Mouse (Mus musculus) E14TG2a.4 (cell line): ENCODE measurements around the gene Ugt1a7c.

ENCODE experiments used
- H3K27me3 ChIP-seq: 2 replicates; pipeline ENCODE4 v1.6.1; 2014; ENCODE audit warnings: low read length, control low read depth; ENCODE audit not compliant: insufficient read depth
- H3K36me3 ChIP-seq: 2 replicates; pipeline ENCODE4 v1.6.1; 2014; ENCODE audit warnings: low read length, control low read depth; ENCODE audit not compliant: insufficient read depth
- H3K4me1 ChIP-seq: replicated peaks from 2 replicates; pipeline ENCODE4 v1.6.1; 2014; ENCODE audit warnings: low read depth, low read length, control low read depth
- H3K4me3 ChIP-seq: replicated peaks from 2 replicates; pipeline ENCODE4 v1.5.1; 2014; ENCODE audit warnings: mild to moderate bottlenecking, low read length
- H3K9me3 ChIP-seq: 2 replicates; pipeline ENCODE4 v1.6.1; 2014; ENCODE audit warnings: low read length, control low read depth
- CTCF ChIP-seq: conservative IDR thresholded peaks from 2 replicates; pipeline ENCODE4 v1.5.1; 2014; ENCODE audit warnings: low read length
- NANOG ChIP-seq: IDR thresholded peaks from 2 replicates; pipeline ENCODE4 v1.6.1; 2014; ENCODE audit warnings: borderline replicate concordance, low read length, mixed read lengths
- POU5F1 ChIP-seq: IDR thresholded peaks from 2 replicates; pipeline ENCODE4 v1.6.1; 2014; ENCODE audit warnings: low read length, borderline replicate concordance

Ugt1a7c gene

GRCm38 (mm10) chr1:88249596-88249995 is 154.7 kb downstream of the Ugt1a7c start:
- Histone ChIP-seq H3K9me3 (peaks cover 15% of the 10 kb centered on the region; the same call in 1 of the 2 replicates), H3K27me3 (0 out of 2 replicates have a peak, but pooled peaks cover 7% of the 10 kb centered on the region), H3K36me3 (no peaks in the 10 kb centered on the region), H3K4me3 (no peak overlapping the region), H3K4me1 (no peaks in the 10 kb centered on the region)
- no peak for TF ChIP-seq NANOG
- no peak for TF ChIP-seq POU5F1
- no peak for TF ChIP-seq CTCF

GRCm38 (mm10) chr1:88250023-88250422 is 155.2 kb downstream of the Ugt1a7c start:
- Histone ChIP-seq H3K4me1 (no peaks in the 10 kb centered on the region), H3K36me3 (no peaks in the 10 kb centered on the region), H3K4me3 (no peak overlapping the region), H3K27me3 (peaks cover 11% of the 10 kb centered on the region), H3K9me3 (peaks cover 15% of the 10 kb centered on the region; the same call in 1 of the 2 replicates)
- no peak for TF ChIP-seq NANOG
- TF ChIP-seq CTCF = no peak
- no peak for TF ChIP-seq POU5F1

- peaks cover 14% of the 10 kb centered on the region for H3K9me3 ChIP-seq
- no peaks in the 10 kb centered on the region for H3K36me3 ChIP-seq
- TF ChIP-seq POU5F1 (no peak), NANOG (no peak), CTCF (no peak; the same call in 1 of the 2 replicates)
- H3K27me3 ChIP-seq = peaks cover 34% of the 10 kb centered on the region
- H3K4me3 ChIP-seq = no peak overlapping the region
- no peaks in the 10 kb centered on the region for H3K4me1 ChIP-seq
Measured at GRCm38 (mm10) chr1:88253106-88253505, 158.2 kb downstream of the Ugt1a7c start.

- Histone ChIP-seq H3K4me3 (no peak overlapping the region), H3K9me3 (peaks cover 14% of the 10 kb centered on the region), H3K4me1 (no peaks in the 10 kb centered on the region), H3K36me3 (no peaks in the 10 kb centered on the region), H3K27me3 (peaks cover 37% of the 10 kb centered on the region)
- TF ChIP-seq NANOG (no peak), CTCF (no peak), POU5F1 (no peak)
Measured at GRCm38 (mm10) chr1:88253540-88253939, 158.7 kb downstream of the Ugt1a7c start.

- peaks cover 7% of the 10 kb centered on the region for H3K36me3 ChIP-seq
Measured at GRCm38 (mm10) chr1:88254793-88255465, 160.1 kb downstream of the Ugt1a7c start.

GRCm38 (mm10) chr1:88255466-88255857 is 160.6 kb downstream of the Ugt1a7c start:
- Histone ChIP-seq H3K4me3 (no peak overlapping the region), H3K27me3 (peaks cover 37% of the 10 kb centered on the region), H3K36me3 (peaks cover 13% of the 10 kb centered on the region), H3K9me3 (peaks cover 26% of the 10 kb centered on the region), H3K4me1 (peaks cover 5% of the 10 kb centered on the region; the same call in 1 of the 2 replicates)
- no peak for TF ChIP-seq NANOG
- no peak for TF ChIP-seq POU5F1
- TF ChIP-seq CTCF = no peak

More at GRCm38 (mm10) chr1:88254793-88255465, 160.1 kb downstream of the Ugt1a7c start:
- no peak for TF ChIP-seq POU5F1
- TF ChIP-seq CTCF = no peak
- TF ChIP-seq NANOG = no peak
- Histone ChIP-seq H3K4me1 (no peaks in the 10 kb centered on the region; the same call in 1 of the 2 replicates), H3K9me3 (peaks cover 20% of the 10 kb centered on the region; the same call in 1 of the 2 replicates), H3K4me3 (no peak overlapping the region), H3K27me3 (peaks cover 37% of the 10 kb centered on the region)

- H3K27me3 ChIP-seq = peaks cover 37% of the 10 kb centered on the region
- peaks cover 20% of the 10 kb centered on the region for H3K36me3 ChIP-seq
- H3K9me3 ChIP-seq = peaks cover 28% of the 10 kb centered on the region
- no peak overlapping the region for H3K4me3 ChIP-seq
- peaks cover 7% of the 10 kb centered on the region; the same call in 1 of the 2 replicates for H3K4me1 ChIP-seq
- TF ChIP-seq CTCF (no peak), POU5F1 (no peak), NANOG (no peak)
Measured at GRCm38 (mm10) chr1:88255989-88256754, 161.3 kb downstream of the Ugt1a7c start.
